Mouse (Mus musculus) ES-Bruce4 (cell line): ENCODE measurements around the gene Cbx8.

ENCODE experiments used
- CTCF ChIP-seq: IDR thresholded peaks from one replicate; pipeline ENCODE4 v1.8.1; 2011; ENCODE audit warnings: low read depth, low read length
- EP300 ChIP-seq: IDR thresholded peaks from 2 replicates; pipeline ENCODE4 v1.6.1; 2011; ENCODE audit warnings: low read depth, low read length; ENCODE audit not compliant: insufficient read depth
- POLR2A ChIP-seq: IDR thresholded peaks from one replicate; pipeline ENCODE4 v1.8.1; 2011; ENCODE audit warnings: low read length; ENCODE audit not compliant: insufficient read depth

DNA sequence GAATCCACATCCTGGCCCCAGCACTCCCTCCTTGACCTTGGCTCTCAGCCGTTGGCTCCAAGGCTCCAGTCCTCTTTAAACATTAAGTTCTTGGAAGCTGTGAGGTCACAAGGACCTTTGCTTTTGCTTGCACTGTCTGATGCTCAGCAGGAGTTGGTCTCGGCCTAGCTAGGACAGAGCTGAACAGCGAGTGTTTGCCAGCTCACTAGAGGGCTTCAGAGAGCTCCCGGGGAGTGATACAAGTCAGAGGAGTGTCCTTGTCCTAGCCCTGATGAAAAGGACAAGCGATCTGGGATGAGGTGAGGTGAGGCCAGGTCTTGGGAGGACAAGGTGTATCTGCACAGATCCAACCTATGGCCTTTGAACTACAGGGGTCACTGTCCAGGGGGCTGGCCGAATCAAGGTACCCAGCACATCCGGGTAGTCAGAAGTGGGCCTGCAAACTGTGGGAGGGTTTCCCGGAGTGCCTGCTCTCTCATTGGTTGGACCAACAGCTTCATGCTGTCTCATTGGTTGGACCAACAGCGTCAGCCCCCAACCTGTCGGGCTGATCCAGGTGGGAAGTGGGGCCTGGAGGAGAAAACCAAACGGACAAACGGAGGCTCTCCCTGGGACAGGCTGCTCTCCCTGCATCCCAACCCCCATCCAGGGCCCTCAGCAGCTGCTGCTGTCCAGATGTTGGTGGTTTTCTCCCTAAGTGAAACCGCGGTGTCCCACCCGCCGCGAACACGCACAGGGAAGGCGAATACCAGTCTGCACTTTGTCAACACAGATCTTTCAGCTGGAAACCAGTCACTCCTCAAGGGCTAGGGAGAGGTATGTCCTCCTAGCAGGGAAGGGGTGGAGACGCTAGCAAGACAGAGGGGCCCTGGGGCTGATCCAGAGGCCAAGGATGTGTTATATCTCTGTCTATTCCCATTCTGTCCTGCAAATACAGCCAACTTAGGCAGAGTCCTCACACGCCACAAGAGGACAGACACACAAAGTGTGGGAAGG lies 33.0 kb downstream of the Cbx8 start:
- peak; percentile 8 for TF ChIP-seq CTCF
- TF ChIP-seq POLR2A, result no peak
- TF ChIP-seq EP300, result no peak
